Mouse (Mus musculus) macrophage (primary cell): ENCODE measurements at regions not wholly inside any gene's neighbourhood (a gene's known extent, or its start where the extent isn't known, plus 50 kb on each side); places are given as distances from the start of the nearest gene placed in this dataset.

Experiments
- H3K27ac ChIP-seq: fragments of 350-480 bp; formaldehyde crosslinking; 2 replicates; pipeline ENCODE4 v1.9.0; 2021
- H3K36me3 ChIP-seq: fragments of 350-480 bp; formaldehyde crosslinking; 2 replicates; pipeline ENCODE4 v1.9.0; 2021; ENCODE audit errors: inconsistent target
- H3K4me3 ChIP-seq: fragments of 350-480 bp; formaldehyde crosslinking; 2 replicates; pipeline ENCODE4 v1.9.0; 2021; ENCODE audit errors: inconsistent target
- H3K79me2 ChIP-seq: fragments of 350-480 bp; formaldehyde crosslinking; 2 replicates; pipeline ENCODE4 v1.9.0; 2021; ENCODE audit errors: inconsistent target
- WGBS: methylation state at CpG from one replicate; pipeline ENCODE4 v1.1.7; 2026; ENCODE audit warnings: inconsistent platforms; ENCODE audit not compliant: missing documents; 5-methylcytosine and 5-hydroxymethylcytosine counted together

GRCm38 (mm10) chr16:29987999-29988398, 76.2 kb upstream of the Hes1 start:
- H3K4me3 ChIP-seq, result no peak overlapping the region
- no peaks in the 10 kb centered on the region for H3K36me3 ChIP-seq
- no peaks in the 10 kb centered on the region for H3K79me2 ChIP-seq
- WGBS, result 95% methylated on average over 6 of the region's 6 CpGs
- H3K27ac ChIP-seq, result no peak overlapping the region

GRCm38 (mm10) chr16:29989308-29989707, 74.9 kb upstream of the Hes1 start:
- H3K4me3 ChIP-seq, result no peak overlapping the region
- no peaks in the 10 kb centered on the region for H3K36me3 ChIP-seq
- no peak overlapping the region for H3K27ac ChIP-seq
- H3K79me2 ChIP-seq, result no peaks in the 10 kb centered on the region
- 38% methylated on average over 1 of the region's 1 CpGs for WGBS

- H3K4me3 ChIP-seq, result no peak overlapping the region
- 56% methylated on average over 3 of the region's 3 CpGs for WGBS
Observed at GRCm38 (mm10) chr16:29990393-29990792, 73.8 kb upstream of the Hes1 start.

GRCm38 (mm10) chr16:29990795-29991587, 73.2 kb upstream of the Hes1 start:
- H3K79me2 ChIP-seq, result no peaks in the 10 kb centered on the region
- no peaks in the 10 kb centered on the region for H3K36me3 ChIP-seq
- no peak overlapping the region for H3K4me3 ChIP-seq
- 42% methylated on average over 9 of the region's 9 CpGs for WGBS
- no peak overlapping the region for H3K27ac ChIP-seq

More at GRCm38 (mm10) chr16:29990393-29990792, 73.8 kb upstream of the Hes1 start:
- no peaks in the 10 kb centered on the region for H3K36me3 ChIP-seq
- H3K27ac ChIP-seq, result no peak overlapping the region
- no peaks in the 10 kb centered on the region for H3K79me2 ChIP-seq

- H3K79me2 ChIP-seq, result no peaks in the 10 kb centered on the region
- H3K27ac ChIP-seq, result no peak overlapping the region
- H3K4me3 ChIP-seq, result no peak overlapping the region
- 93% methylated on average over 8 of the region's 8 CpGs for WGBS
- no peaks in the 10 kb centered on the region for H3K36me3 ChIP-seq
Observed at GRCm38 (mm10) chr16:29991876-29992380, 72.3 kb upstream of the Hes1 start.

DNA sequence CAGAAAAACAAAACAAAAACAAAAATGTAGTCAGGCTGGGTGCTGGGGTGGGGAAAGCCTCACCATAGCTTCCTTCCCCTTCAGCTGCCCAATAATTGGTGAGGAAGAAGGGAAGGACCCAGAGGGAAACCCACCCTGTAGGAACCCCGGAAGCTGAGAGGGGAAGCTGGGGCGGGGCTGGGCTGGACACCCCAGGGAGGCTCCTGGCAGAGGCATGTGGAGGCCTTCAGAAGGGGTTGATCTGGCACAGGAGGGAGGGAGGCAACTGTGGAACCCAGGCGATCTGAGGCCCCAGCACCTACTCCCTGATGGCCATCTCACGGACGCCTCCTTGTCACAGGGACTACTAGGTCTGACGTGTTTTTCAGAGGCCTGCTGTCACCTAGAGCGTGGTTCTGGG, 71.1 kb upstream of the Hes1 start:
- Histone ChIP-seq H3K79me2 (no peaks in the 10 kb centered on the region), H3K4me3 (no peak overlapping the region), H3K27ac (no peak overlapping the region), H3K36me3 (no peaks in the 10 kb centered on the region)
- WGBS, result 58% methylated on average over 7 of the region's 7 CpGs

GRCm38 (mm10) chr16:29993535-29993934, 70.6 kb upstream of the Hes1 start:
- WGBS, result 95% methylated on average over 6 of the region's 6 CpGs
- Histone ChIP-seq H3K36me3 (no peaks in the 10 kb centered on the region), H3K4me3 (no peak overlapping the region), H3K27ac (no peak overlapping the region), H3K79me2 (no peaks in the 10 kb centered on the region)

DNA sequence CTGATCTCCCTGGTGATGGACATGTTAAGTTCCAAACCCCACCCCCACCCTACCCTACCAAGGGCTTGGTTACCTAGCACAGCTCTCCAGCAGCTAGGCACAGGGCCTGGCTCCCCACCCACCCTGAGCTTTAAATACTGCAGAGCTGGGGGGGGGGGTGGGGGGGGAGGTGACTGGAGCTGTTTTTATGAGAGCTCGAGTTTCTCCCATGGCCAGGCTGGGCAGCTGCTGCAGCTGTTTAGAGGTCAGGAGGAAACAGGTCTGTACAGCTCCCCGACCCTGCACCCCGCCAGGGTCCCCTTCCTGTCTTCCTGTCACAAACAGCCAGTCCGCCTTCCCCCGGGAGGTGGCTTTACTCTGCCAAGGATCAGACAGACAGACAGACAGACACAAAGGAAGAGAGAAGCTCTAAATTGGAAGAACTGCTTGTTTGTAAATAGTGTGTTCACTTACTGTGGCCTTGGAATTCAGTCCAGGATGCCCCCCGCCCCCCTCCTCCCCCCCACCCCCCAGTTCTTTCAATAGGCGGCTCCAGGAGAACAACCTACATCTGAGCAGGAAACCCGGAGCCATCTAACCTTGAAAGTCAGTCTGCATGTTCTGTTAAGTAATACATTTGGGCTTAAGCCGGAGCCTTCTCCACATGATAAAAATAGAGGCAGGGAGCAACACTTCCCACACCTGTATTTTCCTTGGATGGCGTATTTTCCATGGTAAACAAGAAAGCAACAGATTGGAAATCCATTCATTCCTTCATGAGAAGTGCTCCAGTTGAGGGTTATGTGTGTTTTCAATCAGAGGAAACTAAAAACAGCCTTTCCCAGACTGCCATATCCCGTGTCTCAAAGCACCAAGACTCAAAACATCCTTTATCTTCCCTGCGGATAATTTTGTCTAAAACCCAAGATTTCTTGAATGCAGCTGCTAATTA, 67.8 kb upstream of the Hes1 start:
- H3K36me3 ChIP-seq, result no peaks in the 10 kb centered on the region
- H3K4me3 ChIP-seq, result no peak overlapping the region
- 62% methylated on average over 12 of the region's 12 CpGs for WGBS
- no peak overlapping the region for H3K27ac ChIP-seq
- no peaks in the 10 kb centered on the region for H3K79me2 ChIP-seq

DNA sequence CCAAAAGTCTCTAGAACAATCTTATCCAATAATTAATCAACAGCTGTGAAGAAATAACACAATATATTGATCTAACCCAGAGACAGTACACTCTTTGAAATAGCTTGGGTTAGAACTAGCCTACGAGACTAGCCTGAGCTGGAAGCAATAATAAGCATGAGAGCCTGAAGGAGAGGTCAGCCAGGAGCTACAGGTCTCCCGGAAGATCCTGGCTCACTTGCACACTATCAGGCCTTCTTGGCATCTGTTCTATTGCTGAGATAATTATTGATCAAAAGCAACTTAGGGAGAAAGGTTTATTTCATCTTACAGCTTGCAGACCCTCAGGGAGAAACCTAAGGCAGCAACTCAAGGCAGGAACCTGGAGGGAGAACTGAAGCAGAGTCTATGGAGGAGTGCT, 64.0 kb upstream of the Hes1 start:
- H3K79me2 ChIP-seq, result no peaks in the 10 kb centered on the region
- H3K4me3 ChIP-seq, result no peak overlapping the region
- 88% methylated on average over 2 of the region's 2 CpGs for WGBS
- no peaks in the 10 kb centered on the region for H3K36me3 ChIP-seq
- no peak overlapping the region for H3K27ac ChIP-seq

- H3K36me3 ChIP-seq, result no peaks in the 10 kb centered on the region
- H3K4me3 ChIP-seq, result no peak overlapping the region
- 77% methylated on average over 3 of the region's 3 CpGs for WGBS
- no peak overlapping the region for H3K27ac ChIP-seq
- no peaks in the 10 kb centered on the region for H3K79me2 ChIP-seq
Observed at GRCm38 (mm10) chr16:30005124-30005523, 59.1 kb upstream of the Hes1 start.

- WGBS, result 96% methylated on average over 4 of the region's 4 CpGs
- Histone ChIP-seq H3K27ac (no peak overlapping the region), H3K36me3 (no peaks in the 10 kb centered on the region), H3K4me3 (no peak overlapping the region), H3K79me2 (no peaks in the 10 kb centered on the region)
Observed at GRCm38 (mm10) chr16:30006826-30007225, 57.4 kb upstream of the Hes1 start.

DNA sequence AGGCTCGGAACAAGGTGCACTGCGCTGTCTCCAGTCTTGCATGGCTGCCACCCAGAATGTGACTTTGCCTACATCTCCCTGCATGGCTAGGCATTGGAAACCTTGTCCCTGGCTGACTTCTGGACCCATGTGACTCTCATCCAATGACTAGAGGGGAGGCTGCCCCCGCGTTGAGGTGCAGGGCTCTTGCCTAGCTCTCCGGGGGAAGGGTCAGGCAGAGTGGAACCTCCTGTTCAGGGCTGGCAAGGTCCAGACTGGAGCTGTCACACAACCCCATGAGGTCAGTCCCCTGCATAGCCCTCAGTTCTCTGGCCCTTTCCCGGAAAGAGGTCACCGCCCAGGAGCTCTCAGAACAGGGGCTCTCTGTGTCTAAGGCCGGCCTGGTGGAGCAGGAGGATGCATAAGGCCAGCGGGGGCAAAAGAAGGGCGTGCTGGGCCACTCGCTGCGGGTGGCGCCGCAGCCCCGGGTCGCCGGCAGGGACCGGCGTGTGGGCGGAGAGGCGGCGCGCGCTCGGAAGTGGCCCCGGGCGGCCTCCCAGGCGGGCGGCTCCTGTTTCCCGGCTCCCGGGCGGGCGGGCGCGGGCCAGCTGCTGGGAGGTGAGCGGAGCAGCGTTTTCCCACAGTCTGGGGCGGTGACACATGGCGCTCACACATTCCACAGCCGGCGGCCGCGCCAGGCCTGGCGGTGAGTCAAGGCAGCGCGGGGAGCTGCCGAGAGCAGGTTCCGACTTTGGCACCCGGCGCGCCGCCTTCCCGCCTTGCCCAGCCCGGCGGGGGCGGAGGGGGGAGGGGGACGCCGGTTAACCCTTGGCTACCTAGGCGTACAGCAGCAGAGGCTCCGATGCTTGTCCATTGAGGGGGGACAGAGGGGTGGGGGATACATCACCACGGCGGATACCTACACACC, 55.5 kb upstream of the Hes1 start:
- Histone ChIP-seq H3K79me2 (no peaks in the 10 kb centered on the region), H3K4me3 (no peak overlapping the region), H3K36me3 (no peaks in the 10 kb centered on the region), H3K27ac (no peak overlapping the region)
- 4% methylated on average over 49 of the region's 62 CpGs for WGBS

- Histone ChIP-seq H3K36me3 (no peaks in the 10 kb centered on the region), H3K4me3 (no peak overlapping the region), H3K27ac (no peak overlapping the region), H3K79me2 (no peaks in the 10 kb centered on the region)
- 26% methylated on average over 15 of the region's 17 CpGs for WGBS
Observed at GRCm38 (mm10) chr16:30009521-30010186, 54.5 kb upstream of the Hes1 start.

GRCm38 (mm10) chr16:30013123-30013522, 51.1 kb upstream of the Hes1 start:
- whole genome bisulfite sequencing, result 48% methylated on average over 2 of the region's 2 CpGs
- Histone ChIP-seq H3K27ac (no peak overlapping the region), H3K79me2 (no peaks in the 10 kb centered on the region), H3K4me3 (no peak overlapping the region), H3K36me3 (no peaks in the 10 kb centered on the region)
